Mouse (Mus musculus) CH12.LX (cell line): Measurements from ENCODE around the gene Ccnb1.
A peak's percentile ranks its signal among the peaks of the same experiment; 100 is the strongest.

ENCODE experiments used
- CTCF ChIP-seq, 2 experiments: IDR thresholded peaks in 1 of 2; conservative IDR thresholded peaks in 1 of 2; 2 replicates each; pipeline ENCODE4 v1.5.1; 2011 to 2012; ENCODE audit warnings: low read depth in 2 of 2, low read length in 2 of 2, improper control_type of control experiment in 1 of 2, inconsistent platforms in 1 of 2, mild to moderate bottlenecking in 1 of 2, moderate library complexity in 1 of 2
- MAX ChIP-seq: IDR thresholded peaks from 2 replicates; pipeline ENCODE4 v1.6.1; 2011; ENCODE audit warnings: low read length, improper control_type of control experiment
- ZNF384 ChIP-seq: IDR thresholded peaks from 2 replicates; pipeline ENCODE4 v1.6.1; 2012; ENCODE audit warnings: low read depth, low read length, improper control_type of control experiment, inconsistent platforms

- TF ChIP-seq ZNF384 (no peak), MAX (0 out of 2 replicates have a peak, but pooled peaks have one; percentile 23), CTCF (conservative IDR thresholded peaks at IDR 0.05 in 1 of 2, IDR thresholded peaks at IDR 0.05 in 1 of 2; ENCODE audit: low read depth in 2 of 2, low read length in 2 of 2) (no peak)
Observed at GRCm38 (mm10) chr13:100775252-100776055, 10.9 kb downstream of the Ccnb1 start, which contains the start of gene Cenph.
